Mouse (Mus musculus) hindbrain, embryonic 10.5 days (tissue): Measurements from ENCODE around the gene Chd2. TPM values are rescaled to one million over a fixed set of nuclear protein-coding genes. Genes with fewer than 3 reads are reported as not detected.

ENCODE experiments used
- DNase-seq: peaks from one replicate; pipeline ENCODE4 v3.0.0-alpha.2; 2017; ENCODE audit warnings: low spot score
- H3K27ac ChIP-seq: fragments of 300-500 bp; sonication (generic); 2 replicates; pipeline ENCODE4 v1.5.1; 2016; ENCODE audit warnings: mild to moderate bottlenecking, moderate library complexity
- H3K27me3 ChIP-seq: fragments of 300-500 bp; sonication (generic); 2 replicates; pipeline ENCODE4 v1.6.1; 2016; ENCODE audit warnings: mild to moderate bottlenecking; ENCODE audit not compliant: poor library complexity, insufficient read depth, severe bottlenecking
- H3K36me3 ChIP-seq: fragments of 300-500 bp; sonication (generic); 2 replicates; pipeline ENCODE4 v1.6.1; 2016; ENCODE audit warnings: mild to moderate bottlenecking, moderate library complexity
- H3K4me1 ChIP-seq: fragments of 300-500 bp; sonication (generic); replicated peaks from 2 replicates; pipeline ENCODE4 v1.6.1; 2016; ENCODE audit warnings: mild to moderate bottlenecking
- H3K4me3 ChIP-seq: fragments of 300-500 bp; sonication (generic); 2 replicates; pipeline ENCODE4 v1.5.1; 2016; ENCODE audit warnings: mild to moderate bottlenecking, moderate library complexity
- H3K9me3 ChIP-seq: fragments of 300-500 bp; sonication (generic); 2 replicates; pipeline ENCODE4 v1.6.1; 2016; ENCODE audit warnings: mild to moderate bottlenecking, moderate library complexity
- WGBS: fragments of 180-500 bp; shearing (Covaris S2); methylation state at CpG from one replicate; pipeline ENCODE4 v1.1.7; 2016; 5-methylcytosine and 5-hydroxymethylcytosine counted together
- polyA plus RNA-seq: library from polyadenylated mRNA; unstranded; fragments of >200 nt; fragmentation: Nextera tagmentation; extraction: Ambion mirVana; gene quantifications from 2 replicates; pipeline ENCODE4 v1.2.1, GENCODE M21; 2016

The Chd2 gene
- polyA plus RNA-seq, 1 experiment from 2014 or later, result 37.1 TPM

DNA sequence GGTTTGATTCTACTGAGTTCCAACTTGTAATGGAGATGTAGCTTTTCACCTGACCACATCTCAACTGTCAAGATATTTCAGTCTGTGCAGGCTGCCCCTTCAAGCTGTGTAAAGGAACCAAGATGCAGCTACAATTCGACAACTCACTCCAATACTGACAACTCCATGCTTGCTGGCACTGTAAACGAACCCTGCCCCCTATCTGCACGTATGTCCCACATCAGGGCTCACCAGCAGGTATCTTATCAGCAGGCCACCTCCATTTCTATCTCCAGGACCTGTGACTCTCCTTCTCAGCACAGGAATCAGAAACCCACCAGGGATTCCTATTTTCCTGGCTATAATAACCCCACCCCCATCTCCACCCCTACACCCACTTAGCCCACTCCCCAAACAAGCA, 113.1 kb downstream of the Chd2 start:
- no peaks in the 10 kb centered on the region for H3K9me3 ChIP-seq
- H3K36me3 ChIP-seq, result peaks cover 57% of the 10 kb centered on the region
- no peak overlapping the region for H3K27ac ChIP-seq
- no peak overlapping the region for H3K4me3 ChIP-seq
- DNase-seq, result no peak
- H3K4me1 ChIP-seq, result peaks cover 20% of the 10 kb centered on the region
- 88% methylated on average over 3 of the region's 3 CpGs for WGBS
- no peaks in the 10 kb centered on the region for H3K27me3 ChIP-seq

DNA sequence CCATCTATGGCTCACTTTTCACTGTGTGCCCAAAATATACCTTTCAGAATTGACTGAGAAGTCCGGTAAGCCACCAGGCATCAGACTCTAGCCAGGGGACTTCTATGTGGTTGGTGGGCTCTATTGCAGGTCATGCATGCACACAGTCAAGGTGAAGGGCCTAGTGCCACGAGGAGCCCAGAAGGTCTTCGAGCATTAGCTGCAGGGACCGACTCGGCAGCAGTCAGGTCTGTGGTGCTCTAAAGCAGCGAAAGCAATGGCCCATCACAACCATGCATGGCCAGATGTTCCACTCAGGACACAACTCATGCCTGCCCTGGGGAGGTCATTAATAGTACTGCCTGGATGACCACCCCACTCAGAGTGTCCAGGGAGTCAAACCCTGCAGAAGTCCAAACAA, 113.8 kb downstream of the Chd2 start:
- H3K9me3 ChIP-seq, result no peaks in the 10 kb centered on the region
- H3K4me1 ChIP-seq, result peaks cover 27% of the 10 kb centered on the region
- 96% methylated on average over 6 of the region's 6 CpGs for WGBS
- H3K27ac ChIP-seq, result no peak overlapping the region
- H3K27me3 ChIP-seq, result no peaks in the 10 kb centered on the region
- DNase-seq, result no peak
- no peak overlapping the region for H3K4me3 ChIP-seq
- H3K36me3 ChIP-seq, result peaks cover 49% of the 10 kb centered on the region

DNA sequence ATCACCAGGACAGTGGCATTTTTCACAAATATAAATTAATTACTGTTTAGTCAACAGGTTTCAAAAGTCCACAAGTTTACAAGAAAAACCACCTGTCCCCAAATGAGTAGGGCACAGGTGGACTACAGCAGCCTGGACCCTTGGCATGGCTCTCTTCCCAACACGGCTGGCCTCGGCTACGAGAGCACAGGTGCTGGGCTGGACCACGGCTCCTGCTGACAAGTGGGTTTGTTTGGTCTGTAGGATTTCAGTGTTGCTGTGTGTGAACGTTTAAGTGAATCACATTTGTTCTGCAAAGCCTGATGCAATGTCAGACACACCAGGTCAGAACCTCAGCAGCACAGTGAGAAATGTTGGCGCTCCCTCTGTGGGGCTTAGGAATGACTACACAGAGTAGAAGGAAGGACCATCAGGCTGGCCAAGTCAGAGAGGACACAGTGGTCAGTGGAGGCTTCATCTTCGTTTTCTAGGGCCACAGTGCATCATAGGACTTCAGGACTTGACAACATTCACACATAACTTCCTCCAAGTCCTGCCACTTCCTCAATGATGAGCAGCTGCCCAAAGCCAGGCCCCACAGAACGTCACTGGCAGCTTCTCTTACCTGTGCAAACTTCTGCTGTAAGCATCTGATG, 114.8 kb downstream of the Chd2 start:
- H3K9me3 ChIP-seq, result no peaks in the 10 kb centered on the region
- no peaks in the 10 kb centered on the region for H3K27me3 ChIP-seq
- 90% methylated on average over 8 of the region's 8 CpGs for WGBS
- H3K36me3 ChIP-seq, result peaks cover 47% of the 10 kb centered on the region
- peaks cover 32% of the 10 kb centered on the region for H3K4me1 ChIP-seq
- H3K4me3 ChIP-seq, result no peak overlapping the region
- no peak for DNase-seq
- no peak overlapping the region for H3K27ac ChIP-seq

DNA sequence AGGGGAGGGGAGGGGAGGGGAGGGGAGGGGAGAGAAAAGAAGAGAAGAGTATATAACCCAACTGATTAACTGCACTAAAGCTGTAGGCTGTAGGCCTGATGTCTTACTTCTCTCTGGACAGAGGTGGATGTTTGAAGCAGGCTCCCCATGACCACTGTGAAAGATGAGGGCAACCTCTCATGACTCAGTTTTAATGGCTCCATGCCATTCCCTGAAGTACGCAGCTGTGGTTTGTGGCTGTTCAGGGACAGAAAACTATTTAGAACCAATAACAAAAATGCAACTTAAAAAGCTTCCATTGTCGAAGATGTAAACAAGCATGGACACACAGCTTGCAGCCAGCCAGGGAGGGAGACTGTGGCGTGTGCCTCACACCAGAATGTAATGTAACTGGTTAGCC, 115.4 kb downstream of the Chd2 start:
- Histone ChIP-seq H3K27ac (no peak overlapping the region), H3K9me3 (no peaks in the 10 kb centered on the region), H3K4me3 (no peak overlapping the region), H3K27me3 (no peaks in the 10 kb centered on the region), H3K36me3 (peaks cover 48% of the 10 kb centered on the region), H3K4me1 (peaks cover 38% of the 10 kb centered on the region)
- WGBS, result 87% methylated on average over 3 of the region's 3 CpGs
- no peak for DNase-seq

DNA sequence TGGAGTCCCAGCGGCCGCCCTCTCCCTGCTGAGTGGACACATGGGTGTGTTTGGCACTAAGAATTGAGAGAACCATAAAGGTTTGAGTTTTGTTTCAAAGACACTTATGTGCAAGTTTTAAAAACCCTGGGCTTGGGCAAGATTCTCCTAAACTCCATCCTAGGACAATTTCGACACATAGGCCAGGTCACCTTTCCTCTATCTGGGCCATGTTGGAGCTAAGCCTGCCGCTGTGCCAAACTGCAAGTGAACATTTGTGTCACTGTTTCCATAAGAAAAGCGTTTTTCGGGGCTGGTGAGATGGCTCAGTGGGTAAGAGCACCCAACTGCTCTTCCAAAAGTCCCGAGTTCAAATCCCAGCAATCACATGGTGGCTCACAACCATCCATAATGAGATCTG, 116.2 kb downstream of the Chd2 start:
- H3K4me1 ChIP-seq, result peaks cover 44% of the 10 kb centered on the region
- H3K9me3 ChIP-seq, result no peaks in the 10 kb centered on the region
- H3K27me3 ChIP-seq, result no peaks in the 10 kb centered on the region
- DNase-seq, result no peak
- peak overlapping the region; percentile 79; the same call in 1 of the 2 replicates for H3K27ac ChIP-seq
- WGBS, result 90% methylated on average over 7 of the region's 7 CpGs
- peaks cover 54% of the 10 kb centered on the region for H3K36me3 ChIP-seq
- no peak overlapping the region for H3K4me3 ChIP-seq

DNA sequence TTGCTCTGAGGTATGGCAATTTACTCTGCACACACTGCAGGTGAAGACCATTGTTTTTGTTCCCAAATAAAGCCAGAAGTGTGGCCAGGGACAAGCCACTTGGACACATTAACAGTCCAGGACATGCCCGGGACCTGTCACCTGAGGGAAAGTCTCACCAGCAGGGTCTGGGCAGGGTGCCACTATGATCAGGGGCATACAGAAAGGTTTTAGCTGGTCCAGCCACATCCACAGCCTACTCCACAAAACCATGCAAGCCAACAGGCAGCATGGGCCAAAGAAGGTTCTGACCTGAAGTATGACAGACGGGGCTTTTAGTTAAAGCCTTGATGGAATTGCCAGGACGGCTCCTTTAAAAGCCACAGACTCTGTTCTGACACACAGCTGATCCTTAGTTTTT, 116.9 kb downstream of the Chd2 start:
- Histone ChIP-seq H3K27me3 (no peaks in the 10 kb centered on the region), H3K36me3 (peaks cover 54% of the 10 kb centered on the region), H3K4me1 (peaks cover 51% of the 10 kb centered on the region), H3K27ac (peak overlapping the region; percentile 79), H3K4me3 (no peak overlapping the region), H3K9me3 (no peaks in the 10 kb centered on the region)
- WGBS, result 60% methylated on average over 3 of the region's 3 CpGs
- DNase-seq, result peak; percentile 34

DNA sequence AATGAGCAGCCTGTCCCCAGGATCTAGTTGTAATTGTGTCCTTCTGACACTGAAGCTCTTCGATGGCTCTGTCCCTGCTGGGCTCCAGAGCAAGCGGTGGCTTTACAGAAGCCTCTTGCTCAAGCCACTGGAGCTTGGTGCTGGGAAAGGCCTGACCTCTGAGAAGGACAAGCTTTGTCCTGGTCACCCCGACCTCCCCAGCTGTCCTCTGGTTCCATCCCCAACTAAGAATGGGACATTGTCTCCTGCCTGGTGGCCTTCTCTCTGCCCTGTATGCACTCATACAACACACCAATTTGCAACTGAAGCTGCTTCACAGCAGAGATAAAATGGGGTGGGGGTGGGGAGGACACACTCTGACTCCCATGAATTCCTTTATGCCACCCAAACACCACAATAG, 117.4 kb downstream of the Chd2 start:
- Histone ChIP-seq H3K4me1 (peaks cover 54% of the 10 kb centered on the region), H3K27me3 (no peaks in the 10 kb centered on the region), H3K9me3 (no peaks in the 10 kb centered on the region), H3K36me3 (peaks cover 54% of the 10 kb centered on the region), H3K4me3 (no peak overlapping the region), H3K27ac (peak overlapping the region; percentile 79)
- WGBS, result 18% methylated on average over 3 of the region's 3 CpGs
- DNase-seq, result peak; percentile 53

DNA sequence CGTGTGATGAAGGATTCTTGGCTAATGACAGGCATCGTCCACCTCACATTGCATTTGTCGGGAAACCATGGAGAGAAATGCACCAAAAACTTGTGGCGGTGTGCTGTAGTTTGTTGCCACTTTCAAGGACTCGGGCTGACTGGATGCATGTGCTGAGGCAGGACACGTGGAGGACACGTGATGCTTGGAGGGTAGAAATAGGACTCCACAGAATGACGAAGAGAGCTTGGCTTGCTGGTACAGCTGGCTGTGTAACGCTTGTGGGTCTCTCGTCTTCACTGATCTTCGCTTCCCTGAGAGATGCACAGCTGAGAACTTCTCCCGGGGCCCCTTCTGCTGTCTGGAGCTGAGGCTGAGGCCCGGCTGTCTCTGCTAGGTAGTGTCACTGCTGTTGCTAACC, 118.4 kb downstream of the Chd2 start:
- WGBS, result 79% methylated on average over 13 of the region's 13 CpGs
- H3K27me3 ChIP-seq, result no peaks in the 10 kb centered on the region
- H3K9me3 ChIP-seq, result no peaks in the 10 kb centered on the region
- peak overlapping the region; percentile 79 for H3K27ac ChIP-seq
- peaks cover 54% of the 10 kb centered on the region for H3K36me3 ChIP-seq
- no peak overlapping the region for H3K4me3 ChIP-seq
- H3K4me1 ChIP-seq, result peaks cover 64% of the 10 kb centered on the region
- no peak for DNase-seq

DNA sequence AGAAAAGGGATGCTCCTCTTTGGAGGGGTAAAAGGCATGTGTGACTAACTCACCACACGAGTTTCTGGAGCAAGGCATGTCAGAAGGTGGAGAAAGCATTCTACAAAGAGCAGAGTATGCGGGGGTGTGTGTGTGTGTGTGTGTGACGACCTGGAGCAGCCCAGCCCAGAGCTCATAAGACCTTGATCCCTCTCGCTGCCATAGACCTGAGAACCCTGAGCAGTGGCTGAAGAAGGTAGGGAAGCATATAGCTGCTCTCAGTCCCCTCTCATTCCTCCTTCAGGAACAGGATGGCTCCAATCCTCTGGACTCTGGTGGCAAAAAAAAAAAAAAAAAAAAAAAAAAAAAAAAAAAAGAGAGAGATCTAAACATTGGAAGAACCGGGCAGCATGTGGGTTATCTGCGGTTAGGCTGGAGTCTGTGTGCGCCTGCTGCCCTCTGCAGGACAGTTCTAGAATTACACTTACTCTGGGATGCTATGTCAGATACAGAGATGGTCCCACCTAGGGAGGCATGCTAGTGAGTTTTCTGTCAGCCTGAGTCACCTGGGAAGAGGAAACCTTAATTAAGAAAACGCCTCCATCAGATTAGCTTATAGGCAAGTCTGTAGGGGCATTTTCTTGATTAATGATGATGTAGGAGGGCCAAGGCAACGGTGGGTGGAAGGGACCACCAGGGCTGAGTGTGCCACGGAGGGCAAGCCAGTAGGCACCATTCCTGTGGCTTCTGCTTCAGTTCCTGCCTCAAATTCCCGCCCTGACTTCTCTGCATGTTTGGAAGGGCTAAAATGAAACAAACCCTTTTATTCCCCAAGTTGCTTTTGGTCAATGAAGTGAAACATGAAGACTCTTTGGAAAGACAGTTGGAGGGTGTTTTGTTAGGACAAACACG, 119.2 kb downstream of the Chd2 start:
- peak; percentile 79 for DNase-seq
- H3K27ac ChIP-seq, result no peak overlapping the region; the same call in 1 of the 2 replicates
- no peaks in the 10 kb centered on the region for H3K9me3 ChIP-seq
- H3K27me3 ChIP-seq, result no peaks in the 10 kb centered on the region
- H3K4me1 ChIP-seq, result peaks cover 72% of the 10 kb centered on the region
- no peak overlapping the region for H3K4me3 ChIP-seq
- WGBS, result 34% methylated on average over 12 of the region's 12 CpGs
- peaks cover 54% of the 10 kb centered on the region for H3K36me3 ChIP-seq

DNA sequence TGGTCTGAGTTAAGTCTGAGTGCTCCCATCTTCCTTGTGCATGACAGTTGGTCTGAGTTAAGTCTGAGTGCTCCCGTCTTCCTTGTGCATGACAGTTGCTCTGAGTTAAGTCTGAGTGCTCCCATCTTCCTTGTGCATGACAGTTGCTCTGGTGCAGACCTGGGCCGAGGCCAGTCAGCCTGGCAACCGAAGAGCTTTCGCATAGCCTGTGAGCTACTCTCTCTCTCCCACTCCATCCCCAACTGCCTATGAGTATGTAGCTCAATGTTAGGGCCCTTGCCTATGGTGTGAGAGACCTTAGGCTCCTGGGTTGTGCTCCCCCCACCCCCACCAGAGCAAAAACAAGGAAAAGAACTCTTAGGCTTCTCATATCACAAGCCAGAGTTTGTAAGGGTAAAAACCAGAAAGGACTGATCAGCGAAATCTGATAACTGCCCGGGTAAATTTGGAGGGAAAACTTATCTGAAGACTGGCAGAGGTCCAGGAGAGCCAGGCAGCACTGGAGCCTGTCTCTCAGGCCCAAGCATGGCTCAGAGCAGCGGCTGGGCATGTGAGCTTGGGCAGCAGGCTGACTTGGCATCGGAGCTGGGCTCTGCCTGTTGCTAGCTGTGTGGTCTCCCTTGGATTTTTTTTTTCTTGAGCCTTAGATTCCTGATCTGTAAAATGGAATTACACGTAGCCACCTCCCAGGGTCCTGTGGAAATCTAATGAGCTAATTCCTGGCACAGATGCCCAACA, 120.2 kb downstream of the Chd2 start:
- Histone ChIP-seq H3K4me3 (no peak overlapping the region), H3K27ac (peak overlapping the region; percentile 41; the same call in 1 of the 2 replicates), H3K36me3 (peaks cover 55% of the 10 kb centered on the region), H3K9me3 (no peaks in the 10 kb centered on the region), H3K4me1 (peaks cover 77% of the 10 kb centered on the region), H3K27me3 (no peaks in the 10 kb centered on the region)
- no peak for DNase-seq
- WGBS, result 78% methylated on average over 9 of the region's 9 CpGs

DNA sequence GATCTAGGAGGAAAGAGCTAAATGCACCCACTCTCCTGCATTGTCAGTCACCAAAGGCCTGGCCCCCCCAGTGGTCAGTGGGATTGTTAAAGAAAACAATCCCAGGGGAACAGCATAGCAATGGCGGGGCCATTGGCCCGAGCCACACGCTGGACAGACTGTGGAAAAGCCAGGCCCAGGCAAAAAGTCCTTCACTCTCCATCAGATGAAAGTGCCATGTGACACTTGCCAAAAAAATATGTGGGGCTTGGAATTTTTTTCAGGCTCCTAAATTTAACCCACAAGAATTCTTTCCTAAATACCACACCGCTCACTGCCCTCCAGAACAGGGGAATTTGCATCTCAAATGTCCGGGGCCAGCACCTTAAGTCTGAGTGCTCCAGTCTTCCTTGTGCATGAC, 120.8 kb downstream of the Chd2 start:
- Histone ChIP-seq H3K4me1 (peaks cover 83% of the 10 kb centered on the region), H3K9me3 (no peaks in the 10 kb centered on the region), H3K36me3 (peaks cover 59% of the 10 kb centered on the region), H3K27ac (peak overlapping the region; percentile 24; the same call in 1 of the 2 replicates), H3K27me3 (no peaks in the 10 kb centered on the region), H3K4me3 (no peak overlapping the region)
- no peak for DNase-seq
- WGBS, result 52% methylated on average over 5 of the region's 5 CpGs

DNA sequence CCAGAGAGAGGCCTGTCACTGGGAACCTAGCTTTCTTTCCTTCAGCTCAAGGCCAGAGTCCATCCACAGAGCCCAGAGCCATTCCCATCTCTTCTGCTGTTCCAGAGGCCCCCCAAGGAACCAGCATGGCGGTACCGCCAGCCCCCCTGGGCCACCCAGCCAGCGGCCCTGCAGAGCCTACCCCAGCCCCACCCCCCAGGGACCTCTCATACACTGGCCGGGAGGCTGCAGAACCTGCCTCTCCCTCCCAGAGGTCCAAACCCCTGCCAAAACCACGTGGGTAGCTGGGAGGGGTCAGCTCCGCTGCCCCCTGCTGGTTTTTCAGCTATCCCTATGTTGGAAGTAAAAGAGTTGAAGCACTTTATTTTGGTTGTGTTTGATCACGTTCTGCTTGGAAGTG, 122.3 kb downstream of the Chd2 start:
- no peak overlapping the region for H3K4me3 ChIP-seq
- no peaks in the 10 kb centered on the region for H3K27me3 ChIP-seq
- no peaks in the 10 kb centered on the region for H3K9me3 ChIP-seq
- peaks cover 73% of the 10 kb centered on the region for H3K36me3 ChIP-seq
- peaks cover 83% of the 10 kb centered on the region for H3K4me1 ChIP-seq
- 35% methylated on average over 7 of the region's 7 CpGs for WGBS
- H3K27ac ChIP-seq, result peak overlapping the region; percentile 62; the same call in 1 of the 2 replicates
- peak; percentile 45 for DNase-seq

DNA sequence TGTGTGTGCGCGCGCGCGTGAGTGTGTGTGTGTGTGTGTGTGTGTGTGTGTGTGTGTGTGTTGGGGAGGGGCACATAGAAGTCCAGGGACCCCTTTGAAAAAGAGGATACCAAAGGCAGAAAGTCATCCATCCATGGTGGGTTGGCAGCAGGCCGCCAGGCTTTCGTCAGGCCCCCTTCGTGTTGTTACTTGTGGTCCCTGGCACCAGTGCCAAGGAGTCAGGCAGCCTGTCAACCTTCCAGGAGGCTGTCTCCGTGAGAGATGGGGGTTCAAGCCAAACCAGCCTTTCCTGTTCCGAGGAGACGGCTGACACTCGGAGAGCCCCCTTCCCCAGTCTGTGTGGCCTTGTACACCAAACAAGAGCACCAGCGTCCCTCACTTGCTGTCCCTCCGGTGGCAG, 127.4 kb downstream of the Chd2 start:
- Histone ChIP-seq H3K4me1 (peaks cover 76% of the 10 kb centered on the region), H3K4me3 (no peak overlapping the region), H3K36me3 (peaks cover 100% of the 10 kb centered on the region), H3K9me3 (no peaks in the 10 kb centered on the region), H3K27me3 (no peaks in the 10 kb centered on the region), H3K27ac (no peak overlapping the region)
- no peak for DNase-seq
- WGBS, result 88% methylated on average over 14 of the region's 14 CpGs
